Mouse (Mus musculus) kidney, adult 2 months (tissue): ENCODE measurements at regions not wholly inside any gene's neighbourhood (a gene's known extent, or its start where the extent isn't known, plus 50 kb on each side); places are given as distances from the start of the nearest gene placed in this dataset.
A peak's percentile ranks its signal among the peaks of the same experiment; 100 is the strongest.

Source experiments
- DNase-seq: peaks from one replicate; pipeline ENCODE4 v3.0.0; 2021
- H3K27ac ChIP-seq: fragments of 200-500 bp; 2 replicates; pipeline ENCODE4 v1.5.1; 2012; ENCODE audit warnings: low read depth, low read length, control low read depth, inconsistent platforms; ENCODE audit not compliant: insufficient read depth
- H3K27me3 ChIP-seq: fragments of 200-500 bp; replicated peaks from 2 replicates; pipeline ENCODE4 v1.6.1; 2012; ENCODE audit warnings: mild to moderate bottlenecking, moderate library complexity, low read length, inconsistent platforms; ENCODE audit not compliant: control insufficient read depth, insufficient read depth
- H3K36me3 ChIP-seq: fragments of 200-500 bp; 2 replicates; pipeline ENCODE4 v1.6.1; 2012; ENCODE audit warnings: mild to moderate bottlenecking, moderate library complexity, low read length, inconsistent platforms; ENCODE audit not compliant: control insufficient read depth, insufficient read depth
- H3K4me1 ChIP-seq: fragments of 200-500 bp; 2 replicates; pipeline ENCODE4 v1.6.1; 2011; ENCODE audit warnings: low read length; ENCODE audit not compliant: control insufficient read depth, insufficient read depth
- H3K4me3 ChIP-seq: fragments of 200-500 bp; 2 replicates; pipeline ENCODE4 v1.5.1; 2011; ENCODE audit warnings: mild to moderate bottlenecking, low read depth, low read length, control low read depth; ENCODE audit not compliant: insufficient read depth
- CTCF ChIP-seq: fragments of 200-500 bp; conservative IDR thresholded peaks from 2 replicates; pipeline ENCODE4 v1.5.1; 2011; ENCODE audit warnings: low read depth, mild to moderate bottlenecking, control low read depth, low read length, moderate library complexity, mixed read lengths; ENCODE audit not compliant: insufficient read depth, insufficient read length
- POLR2A ChIP-seq: fragments of 200-500 bp; IDR thresholded peaks from one replicate; pipeline ENCODE4 v1.6.1; 2011; ENCODE audit warnings: low read depth, low read length, control low read depth
- WGBS: fragments of 180-500 bp; shearing (Covaris S2); methylation state at CpG from one replicate; pipeline ENCODE4 v1.1.7; 2018; 5-methylcytosine and 5-hydroxymethylcytosine counted together

- 95% methylated on average over 2 of the region's 2 CpGs for WGBS
- TF ChIP-seq CTCF (no peak), POLR2A (no peak)
- no peaks in the 10 kb centered on the region; the same call in 1 of the 2 replicates for H3K4me1 ChIP-seq
- H3K4me3 ChIP-seq: no peak overlapping the region
- DNase-seq: no peak
- H3K27me3 ChIP-seq: no peaks in the 10 kb centered on the region
- no peaks in the 10 kb centered on the region for H3K36me3 ChIP-seq
- no peak overlapping the region for H3K27ac ChIP-seq
These were observed 107.2 kb upstream of the Ddit4l start for GRCm38 (mm10) chr3:137514238-137514637.

GRCm38 (mm10) chr3:137517433-137517832, 104.0 kb upstream of the Ddit4l start:
- no peaks in the 10 kb centered on the region for H3K36me3 ChIP-seq
- no peak for TF ChIP-seq POLR2A
- no peak for TF ChIP-seq CTCF
- H3K27ac ChIP-seq: no peak overlapping the region
- H3K4me3 ChIP-seq: no peak overlapping the region
- no peaks in the 10 kb centered on the region for H3K4me1 ChIP-seq
- WGBS: 38% methylated on average over 4 of the region's 4 CpGs
- H3K27me3 ChIP-seq: no peaks in the 10 kb centered on the region
- DNase-seq: peak; percentile 10

- DNase-seq: no peak
- TF ChIP-seq POLR2A: no peak
- TF ChIP-seq CTCF: no peak
- Histone ChIP-seq H3K27me3 (no peaks in the 10 kb centered on the region), H3K36me3 (no peaks in the 10 kb centered on the region), H3K4me3 (no peak overlapping the region), H3K27ac (no peak overlapping the region), H3K4me1 (no peaks in the 10 kb centered on the region)
- 86% methylated on average over 1 of the region's 1 CpGs for WGBS
These were observed 101.2 kb upstream of the Ddit4l start for GRCm38 (mm10) chr3:137520191-137520590.

- Histone ChIP-seq H3K4me1 (no peaks in the 10 kb centered on the region), H3K27me3 (no peaks in the 10 kb centered on the region), H3K27ac (no peak overlapping the region), H3K36me3 (no peaks in the 10 kb centered on the region), H3K4me3 (no peak overlapping the region)
- 70% methylated on average over 12 of the region's 12 CpGs for WGBS
- TF ChIP-seq POLR2A (no peak), CTCF (no peak)
- DNase-seq: no peak
These were observed 95.5 kb upstream of the Ddit4l start for GRCm38 (mm10) chr3:137525606-137526575.

- H3K4me1 ChIP-seq: no peaks in the 10 kb centered on the region
- TF ChIP-seq CTCF (no peak), POLR2A (no peak)
- H3K36me3 ChIP-seq: no peaks in the 10 kb centered on the region
- no peak overlapping the region for H3K27ac ChIP-seq
- H3K4me3 ChIP-seq: no peak overlapping the region
- WGBS: 65% methylated on average over 2 of the region's 2 CpGs
- no peaks in the 10 kb centered on the region for H3K27me3 ChIP-seq
- DNase-seq: no peak
These were observed 91.8 kb upstream of the Ddit4l start for GRCm38 (mm10) chr3:137529592-137529960.

- TF ChIP-seq POLR2A (no peak), CTCF (no peak)
- no peak overlapping the region for H3K27ac ChIP-seq
- no peak overlapping the region for H3K4me3 ChIP-seq
- 79% methylated on average over 7 of the region's 7 CpGs for whole genome bisulfite sequencing
- H3K27me3 ChIP-seq: no peaks in the 10 kb centered on the region
- no peak for DNase-seq
- H3K36me3 ChIP-seq: no peaks in the 10 kb centered on the region
- H3K4me1 ChIP-seq: no peaks in the 10 kb centered on the region
These were observed 91.3 kb upstream of the Ddit4l start for GRCm38 (mm10) chr3:137529961-137530609.

- 69% methylated on average over 3 of the region's 3 CpGs for WGBS
- no peaks in the 10 kb centered on the region for H3K4me1 ChIP-seq
- H3K4me3 ChIP-seq: no peak overlapping the region
- TF ChIP-seq CTCF (no peak), POLR2A (no peak)
- no peaks in the 10 kb centered on the region for H3K27me3 ChIP-seq
- DNase-seq: no peak
- H3K36me3 ChIP-seq: no peaks in the 10 kb centered on the region
- no peak overlapping the region for H3K27ac ChIP-seq
These were observed 79.7 kb upstream of the Ddit4l start for GRCm38 (mm10) chr3:137541666-137542065.
